Mouse (Mus musculus): ENCODE measurements around the gene Rcc1l. TPM values are rescaled to one million over a fixed set of nuclear protein-coding genes. Genes with fewer than 3 reads are reported as not detected.

Rcc1l gene
- polyA plus RNA-seq, 1 experiment = 18.0 TPM

GRCm38 (mm10) chr5:134155916-134156466, 20.6 kb downstream of the Rcc1l start:
- H3K27ac ChIP-seq (ENCODE audit: control insufficient read depth, insufficient read depth, low read length) = no peak overlapping the region
- no peaks in the 10 kb centered on the region for H3K4me1 ChIP-seq (replicated peaks; ENCODE audit: control insufficient read depth, insufficient read depth, low read length)
- WGBS = 93% methylated on average over 7 of the region's 7 CpGs
- peaks cover 4% of the 10 kb centered on the region; the same call in 1 of the 2 replicates for H3K36me3 ChIP-seq (ENCODE audit: control insufficient read depth, insufficient read depth, low read length)
- TF ChIP-seq CTCF (IDR thresholded peaks at IDR 0.05; ENCODE audit: borderline replicate concordance, control insufficient read depth, extremely low read depth, insufficient read depth, low read length, poor library complexity) (no peak), POLR2A (IDR thresholded peaks at IDR 0.05; ENCODE audit: control insufficient read depth, extremely low read depth, insufficient read depth, low read length, poor library complexity) (no peak)
- H3K27me3 ChIP-seq (ENCODE audit: control insufficient read depth, insufficient read depth, low read length) = no peaks in the 10 kb centered on the region
- no peak overlapping the region for H3K4me3 ChIP-seq (ENCODE audit: control insufficient read depth, insufficient read depth, low read length)
- DNase-seq = no peak

GRCm38 (mm10) chr5:134151895-134152294, 24.7 kb downstream of the Rcc1l start:
- Histone ChIP-seq H3K4me1 (replicated peaks; ENCODE audit: control insufficient read depth, insufficient read depth, low read length) (no peaks in the 10 kb centered on the region), H3K27ac (ENCODE audit: control insufficient read depth, insufficient read depth, low read length) (no peak overlapping the region), H3K27me3 (ENCODE audit: control insufficient read depth, insufficient read depth, low read length) (no peaks in the 10 kb centered on the region), H3K4me3 (ENCODE audit: control insufficient read depth, insufficient read depth, low read length) (no peak overlapping the region), H3K36me3 (ENCODE audit: control insufficient read depth, insufficient read depth, low read length) (no peaks in the 10 kb centered on the region)
- no peak for DNase-seq
- TF ChIP-seq CTCF (IDR thresholded peaks at IDR 0.05; ENCODE audit: borderline replicate concordance, control insufficient read depth, extremely low read depth, insufficient read depth, low read length, poor library complexity) (no peak), POLR2A (IDR thresholded peaks at IDR 0.05; ENCODE audit: control insufficient read depth, extremely low read depth, insufficient read depth, low read length, poor library complexity) (no peak)
- 95% methylated on average over 11 of the region's 11 CpGs for WGBS

GRCm38 (mm10) chr5:134148153-134148552, 28.4 kb downstream of the Rcc1l start:
- H3K36me3 ChIP-seq (ENCODE audit: control insufficient read depth, insufficient read depth, low read length) = no peaks in the 10 kb centered on the region
- H3K27me3 ChIP-seq (ENCODE audit: control insufficient read depth, insufficient read depth, low read length) = no peaks in the 10 kb centered on the region
- no peak overlapping the region for H3K27ac ChIP-seq (ENCODE audit: control insufficient read depth, insufficient read depth, low read length)
- no peak for DNase-seq
- 98% methylated on average over 4 of the region's 4 CpGs for WGBS
- no peak for TF ChIP-seq CTCF (IDR thresholded peaks at IDR 0.05; ENCODE audit: borderline replicate concordance, control insufficient read depth, extremely low read depth, insufficient read depth, low read length, poor library complexity)
- TF ChIP-seq POLR2A (IDR thresholded peaks at IDR 0.05; ENCODE audit: control insufficient read depth, extremely low read depth, insufficient read depth, low read length, poor library complexity) = no peak
- no peak overlapping the region for H3K4me3 ChIP-seq (ENCODE audit: control insufficient read depth, insufficient read depth, low read length)
- H3K4me1 ChIP-seq (replicated peaks; ENCODE audit: control insufficient read depth, insufficient read depth, low read length) = no peaks in the 10 kb centered on the region

GRCm38 (mm10) chr5:134147194-134147753, 29.3 kb downstream of the Rcc1l start:
- TF ChIP-seq CTCF (IDR thresholded peaks at IDR 0.05; ENCODE audit: borderline replicate concordance, control insufficient read depth, extremely low read depth, insufficient read depth, low read length, poor library complexity) (no peak), POLR2A (IDR thresholded peaks at IDR 0.05; ENCODE audit: control insufficient read depth, extremely low read depth, insufficient read depth, low read length, poor library complexity) (no peak)
- no peaks in the 10 kb centered on the region for H3K36me3 ChIP-seq (ENCODE audit: control insufficient read depth, insufficient read depth, low read length)
- no peaks in the 10 kb centered on the region for H3K4me1 ChIP-seq (replicated peaks; ENCODE audit: control insufficient read depth, insufficient read depth, low read length)
- no peak overlapping the region for H3K4me3 ChIP-seq (ENCODE audit: control insufficient read depth, insufficient read depth, low read length)
- no peaks in the 10 kb centered on the region for H3K27me3 ChIP-seq (ENCODE audit: control insufficient read depth, insufficient read depth, low read length)
- H3K27ac ChIP-seq (ENCODE audit: control insufficient read depth, insufficient read depth, low read length) = no peak overlapping the region
- 95% methylated on average over 10 of the region's 10 CpGs for WGBS
- DNase-seq = no peak

- 96% methylated on average over 8 of the region's 8 CpGs for WGBS
- Histone ChIP-seq H3K27ac (ENCODE audit: control insufficient read depth, insufficient read depth, low read length) (no peak overlapping the region), H3K4me3 (ENCODE audit: control insufficient read depth, insufficient read depth, low read length) (no peak overlapping the region), H3K4me1 (replicated peaks; ENCODE audit: control insufficient read depth, insufficient read depth, low read length) (no peaks in the 10 kb centered on the region), H3K36me3 (ENCODE audit: control insufficient read depth, insufficient read depth, low read length) (no peaks in the 10 kb centered on the region), H3K27me3 (ENCODE audit: control insufficient read depth, insufficient read depth, low read length) (no peaks in the 10 kb centered on the region)
- no peak for DNase-seq
- TF ChIP-seq POLR2A (IDR thresholded peaks at IDR 0.05; ENCODE audit: control insufficient read depth, extremely low read depth, insufficient read depth, low read length, poor library complexity) = no peak
- no peak for TF ChIP-seq CTCF (IDR thresholded peaks at IDR 0.05; ENCODE audit: borderline replicate concordance, control insufficient read depth, extremely low read depth, insufficient read depth, low read length, poor library complexity)
These were observed 31.6 kb downstream of the Rcc1l start for GRCm38 (mm10) chr5:134144986-134145385.

GRCm38 (mm10) chr5:134142381-134142780, 34.2 kb downstream of the Rcc1l start:
- WGBS = 92% methylated on average over 11 of the region's 11 CpGs
- Histone ChIP-seq H3K36me3 (ENCODE audit: control insufficient read depth, insufficient read depth, low read length) (no peaks in the 10 kb centered on the region), H3K27me3 (ENCODE audit: control insufficient read depth, insufficient read depth, low read length) (no peaks in the 10 kb centered on the region), H3K27ac (ENCODE audit: control insufficient read depth, insufficient read depth, low read length) (no peak overlapping the region), H3K4me1 (replicated peaks; ENCODE audit: control insufficient read depth, insufficient read depth, low read length) (no peaks in the 10 kb centered on the region), H3K4me3 (ENCODE audit: control insufficient read depth, insufficient read depth, low read length) (no peak overlapping the region)
- no peak for DNase-seq
- TF ChIP-seq POLR2A (IDR thresholded peaks at IDR 0.05; ENCODE audit: control insufficient read depth, extremely low read depth, insufficient read depth, low read length, poor library complexity) = no peak
- no peak for TF ChIP-seq CTCF (IDR thresholded peaks at IDR 0.05; ENCODE audit: borderline replicate concordance, control insufficient read depth, extremely low read depth, insufficient read depth, low read length, poor library complexity)

Measured in thymus, adult 2 months (tissue).